9 mouse cellular contexts compared by ENCODE assay signal in the genomic region with DNA sequence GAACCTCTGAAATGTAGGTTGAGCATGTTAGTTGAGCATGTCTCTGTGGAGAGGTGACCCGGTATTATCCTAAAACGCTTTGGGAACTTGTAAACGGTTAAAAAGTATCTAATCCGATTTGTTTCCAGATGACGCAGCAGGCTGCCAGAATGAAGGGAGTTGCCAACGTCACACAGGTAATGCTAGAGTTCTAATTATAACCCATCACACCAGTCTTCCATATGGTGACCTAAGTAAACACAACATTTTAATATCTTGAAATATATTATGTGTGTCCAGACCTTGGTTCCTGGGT. TPM values are rescaled to one million over a fixed set of nuclear protein-coding genes. Genes with fewer than 3 reads are reported as not detected.
DNase-seq lines count a peak whose midpoint lies in the region; ATAC-seq and TF ChIP-seq lines count a peak whose summit lies in the region.
"Had no signal": no experiment of that assay in that cellular context is flagged by ENCODE, and none has a peak within 500 bp of the region (broad histone marks: within the 10 kb centered on the region; RNA-seq: fewer than 3 reads in every experiment).

No protein-coding gene starts in this region.

- DNase-seq in kidney, postnatal 25 days, result no peak
- DNase-seq in limb, embryonic 11.5 days (ENCODE audit: low spot score), result peak; percentile 43
- no peak for DNase-seq in kidney, adult 9 months

- WGBS in kidney, embryonic 14.5 days, result 3% methylated on average over 6 of the region's 6 CpGs
- 2% methylated on average over 6 of the region's 6 CpGs for WGBS in limb, embryonic 11.5 days
- under 1% methylated on average over 6 of the region's 6 CpGs for WGBS in stomach, embryonic 14.5 days

- peak overlapping the region; percentile 27 for H3K4me3 ChIP-seq in kidney, embryonic 14.5 days (ENCODE audit: low read length)
- peak overlapping the region; percentile 52; the same call in 1 of the 2 replicates for H3K4me3 ChIP-seq in brown adipose tissue, adult 24 weeks (ENCODE audit: insufficient read depth, low read depth, low read length)
- H3K4me3 ChIP-seq in embryonic fibroblast, embryonic 13.5 days (ENCODE audit: insufficient read depth, low read length), result peak overlapping the region; percentile 34; the same call in 1 of the 2 replicates
- peak overlapping the region; percentile 23 for H3K4me3 ChIP-seq in limb, embryonic 11.5 days (ENCODE audit: low read depth, low read length)
- peak overlapping the region; percentile 26 for H3K4me3 ChIP-seq in stomach, embryonic 14.5 days (ENCODE audit: low read depth, low read length)

- no peak for ATAC-seq in kidney, embryonic 14.5 days (ENCODE audit: low FRiP score, low TSS enrichment)
- ATAC-seq in limb, embryonic 11.5 days (ENCODE audit: insufficient number of reproducible peaks, low FRiP score, low TSS enrichment, low read depth), result no peak
- no peak for ATAC-seq in stomach, embryonic 14.5 days (ENCODE audit: insufficient number of reproducible peaks, insufficient read depth, low FRiP score, low read depth)
- no peak for ATAC-seq in monocyte, adult 5-6 weeks (replicated peaks; ENCODE audit: insufficient number of reproducible peaks, low FRiP score, low TSS enrichment, poor library complexity, severe bottlenecking)

- no peak for TF ChIP-seq POLR2A in embryonic fibroblast, embryonic 13.5 days (IDR thresholded peaks at IDR 0.05; ENCODE audit: low read depth, low read length)

- H3K4me2 ChIP-seq in kidney, embryonic 14.5 days (replicated peaks; ENCODE audit: low read depth, low read length), result peak overlapping the region; percentile 35
- peak overlapping the region; percentile 56 for H3K4me2 ChIP-seq in limb, embryonic 11.5 days (ENCODE audit: low read depth, severe bottlenecking)
- peak overlapping the region; percentile 68 for H3K4me2 ChIP-seq in stomach, embryonic 14.5 days (replicated peaks; ENCODE audit: low read depth, low read length)

- H3K36me3 ChIP-seq in kidney, embryonic 14.5 days (ENCODE audit: control insufficient read depth, insufficient read depth, low read length), result no peaks in the 10 kb centered on the region
- no peaks in the 10 kb centered on the region for H3K36me3 ChIP-seq in limb, embryonic 11.5 days (ENCODE audit: control insufficient read depth, insufficient read depth, low read length)
- no peaks in the 10 kb centered on the region for H3K36me3 ChIP-seq in stomach, embryonic 14.5 days (ENCODE audit: control insufficient read depth, insufficient read depth, low read length)

- H3K27me3 ChIP-seq in kidney, embryonic 14.5 days (ENCODE audit: control insufficient read depth, insufficient read depth, low read length), result 0 out of 2 replicates have a peak, but pooled peaks cover 4% of the 10 kb centered on the region
- no peaks in the 10 kb centered on the region for H3K27me3 ChIP-seq in limb, embryonic 11.5 days (ENCODE audit: control insufficient read depth, insufficient read depth, low read length)
- no peaks in the 10 kb centered on the region for H3K27me3 ChIP-seq in stomach, embryonic 14.5 days (ENCODE audit: control insufficient read depth, insufficient read depth, low read length)

- no peaks in the 10 kb centered on the region for H3K9me3 ChIP-seq in kidney, embryonic 14.5 days (ENCODE audit: control insufficient read depth, low read length)
- H3K9me3 ChIP-seq in limb, embryonic 11.5 days (ENCODE audit: control insufficient read depth, low read length), result no peaks in the 10 kb centered on the region
- no peaks in the 10 kb centered on the region for H3K9me3 ChIP-seq in stomach, embryonic 14.5 days (ENCODE audit: control insufficient read depth, low read depth, low read length)

- H3K9ac ChIP-seq in kidney, embryonic 14.5 days (ENCODE audit: low read depth, low read length), result 0 out of 2 replicates have a peak overlapping the region, but pooled peaks have one; percentile 0
- H3K9ac ChIP-seq in limb, embryonic 11.5 days (ENCODE audit: low read length), result peak overlapping the region; percentile 55
- H3K9ac ChIP-seq in stomach, embryonic 14.5 days (replicated peaks; ENCODE audit: low read depth, low read length), result no peak overlapping the region; the same call in 1 of the 2 replicates

- no peak for TF ChIP-seq CTCF in embryonic fibroblast, embryonic 13.5 days (IDR thresholded peaks at IDR 0.05; ENCODE audit: borderline replicate concordance, insufficient read depth, low read length)

- H3K27ac ChIP-seq in kidney, embryonic 14.5 days (ENCODE audit: low read depth, low read length), result no peak overlapping the region
- H3K27ac ChIP-seq in brown adipose tissue, adult 24 weeks (replicated peaks; ENCODE audit: low read depth, low read length), result no peak overlapping the region
- H3K27ac ChIP-seq in embryonic fibroblast, embryonic 13.5 days (ENCODE audit: insufficient read depth, low read length), result no peak overlapping the region
- no peak overlapping the region for H3K27ac ChIP-seq in limb, embryonic 11.5 days (replicated peaks; ENCODE audit: low read depth, low read length)
- H3K27ac ChIP-seq in stomach, embryonic 14.5 days (ENCODE audit: low read length), result no peak overlapping the region

- peaks cover 9% of the 10 kb centered on the region for H3K4me1 ChIP-seq in kidney, embryonic 14.5 days (ENCODE audit: control insufficient read depth, insufficient read depth, low read length)
- no peaks in the 10 kb centered on the region for H3K4me1 ChIP-seq in brown adipose tissue, adult 24 weeks (ENCODE audit: control insufficient read depth, insufficient read depth, insufficient read length, low read length)
- no peaks in the 10 kb centered on the region; the same call in 1 of the 2 replicates for H3K4me1 ChIP-seq in embryonic fibroblast, embryonic 13.5 days (ENCODE audit: control insufficient read depth, insufficient read depth, low read length)
- H3K4me1 ChIP-seq in limb, embryonic 11.5 days (ENCODE audit: control insufficient read depth, insufficient read depth, low read length), result no peaks in the 10 kb centered on the region
- H3K4me1 ChIP-seq in stomach, embryonic 14.5 days (ENCODE audit: control insufficient read depth, insufficient read depth, low read length), result peaks cover 6% of the 10 kb centered on the region; the same call in 1 of the 2 replicates

RNA-seq across cellular contexts. Expression of a gene that starts 0.7 kb away (rescaled TPM):
- 11.4 and 17.9 TPM in 2 replicates for polyA plus RNA-seq in kidney, embryonic 14.5 days (2014; fragmentation: Nextera tagmentation; extraction: Ambion mirVana)
- 117 and 199 TPM in 2 replicates for polyA plus RNA-seq in brown adipose tissue, adult 24 weeks (2012; ENCODE audit: insufficient read depth, insufficient read length, missing spikeins)
- 22.1 and 23.2 TPM in 2 replicates for polyA plus RNA-seq in embryonic fibroblast, embryonic 13.5 days (2011; ENCODE audit: insufficient read length, low read depth, missing spikeins)
- 11.0 and 16.2 TPM in 2 replicates for polyA plus RNA-seq in limb, embryonic 11.5 days (2014; fragmentation: Nextera tagmentation; extraction: Ambion mirVana)
- polyA plus RNA-seq in stomach, embryonic 14.5 days (2014; fragmentation: Nextera tagmentation; extraction: Ambion mirVana), result 24.2 and 27.2 TPM in 2 replicates
- 15.6 to 35.3 TPM (median 18.4 TPM) in 3 replicates for total RNA-seq in monocyte, adult 5-6 weeks (2017)

RNA-seq across cellular contexts. Expression of a gene that starts 51.1 kb away (rescaled TPM):
- polyA plus RNA-seq in kidney, embryonic 14.5 days (2014; fragmentation: Nextera tagmentation; extraction: Ambion mirVana), result not detected in 2 replicates
- not detected in 2 replicates for polyA plus RNA-seq in brown adipose tissue, adult 24 weeks (2012; ENCODE audit: insufficient read depth, insufficient read length, missing spikeins)
- not detected in 2 replicates for polyA plus RNA-seq in embryonic fibroblast, embryonic 13.5 days (2011; ENCODE audit: insufficient read length, low read depth, missing spikeins)
- not detected in 2 replicates for polyA plus RNA-seq in limb, embryonic 11.5 days (2014; fragmentation: Nextera tagmentation; extraction: Ambion mirVana)
- polyA plus RNA-seq in stomach, embryonic 14.5 days (2014; fragmentation: Nextera tagmentation; extraction: Ambion mirVana), result not detected in 2 replicates
- 0.78 TPM in 1 of 3 replicates, not detected in the others for total RNA-seq in monocyte, adult 5-6 weeks (2017)
- total RNA-seq: gastrocnemius, adult 8-10 months had no signal
